Mouse (Mus musculus) erythroblast, embryonic 14.5 days (primary cell): ENCODE measurements around the gene Lmod3.

Source experiments
- GATA1 ChIP-seq: IDR thresholded peaks from 2 replicates; pipeline ENCODE4 v1.6.1; 2012; ENCODE audit warnings: low read length, inconsistent platforms, mixed read lengths
- TAL1 ChIP-seq: IDR thresholded peaks from 3 replicates; pipeline ENCODE4 v1.6.1; 2012; ENCODE audit warnings: low read length, inconsistent platforms, mixed read lengths

GRCm38 (mm10) chr6:97276366-97276765 lies 23.8 kb upstream of the Lmod3 start:
- TF ChIP-seq TAL1 = no peak
- no peak for TF ChIP-seq GATA1
